Mouse (Mus musculus) limb, embryonic 13.5 days (tissue): ENCODE results near the gene Hspe1. TPM values are rescaled to one million over a fixed set of nuclear protein-coding genes. Genes with fewer than 3 reads are reported as not detected.

Experiments
- ATAC-seq: fragments of 200-750 bp; cut with Nextera tagmentation; 2 replicates; pipeline ENCODE4 v1.8.0; 2017; ENCODE audit warnings: low read depth, moderate number of reproducible peaks, moderate TSS enrichment; ENCODE audit not compliant: low FRiP score
- H3K27ac ChIP-seq: fragments of 300-500 bp; sonication (generic); 2 replicates; pipeline ENCODE4 v1.5.1; 2015; ENCODE audit warnings: inconsistent platforms, mild to moderate bottlenecking, moderate library complexity
- H3K27me3 ChIP-seq: fragments of 300-500 bp; sonication (generic); 2 replicates; pipeline ENCODE4 v1.6.1; 2015; ENCODE audit warnings: mild to moderate bottlenecking, inconsistent platforms
- H3K36me3 ChIP-seq: fragments of 300-500 bp; sonication (generic); 2 replicates; pipeline ENCODE4 v1.6.1; 2015; ENCODE audit warnings: inconsistent platforms, mild to moderate bottlenecking, moderate library complexity
- H3K4me1 ChIP-seq: fragments of 300-500 bp; sonication (generic); 2 replicates; pipeline ENCODE4 v1.6.1; 2015; ENCODE audit warnings: inconsistent platforms
- H3K4me2 ChIP-seq: fragments of 300-500 bp; sonication (generic); replicated peaks from 2 replicates; pipeline ENCODE4 v1.6.1; 2015; ENCODE audit warnings: inconsistent platforms, mild to moderate bottlenecking, moderate library complexity
- H3K4me3 ChIP-seq: fragments of 300-500 bp; sonication (generic); 2 replicates; pipeline ENCODE4 v1.5.1; 2015; ENCODE audit warnings: moderate library complexity, mild to moderate bottlenecking, inconsistent platforms
- H3K9ac ChIP-seq: fragments of 300-500 bp; sonication (generic); 2 replicates; pipeline ENCODE4 v1.6.1; 2015; ENCODE audit warnings: mild to moderate bottlenecking, inconsistent platforms
- H3K9me3 ChIP-seq: fragments of 300-500 bp; sonication (generic); 2 replicates; pipeline ENCODE4 v1.6.1; 2016; ENCODE audit warnings: inconsistent platforms
- WGBS: fragments of 180-500 bp; shearing (Covaris S2); methylation state at CpG from one replicate; pipeline ENCODE4 v1.1.7; 2015; 5-methylcytosine and 5-hydroxymethylcytosine counted together
- polyA plus RNA-seq: library from polyadenylated mRNA; unstranded; fragments of >200 nt; fragmentation: Nextera tagmentation; extraction: Ambion mirVana; gene quantifications from 2 replicates; pipeline ENCODE4 v1.2.1, GENCODE M21; 2015

The Hspe1 gene
- polyA plus RNA-seq, result 382 and 414 TPM in 2 replicates

GRCm38 (mm10) chr1:55087932-55088610 lies at the start of gene Hspe1, which contains the start of gene Hspd1:
TSS of gene Hspe1 (plus strand) at chr1:55088132.
TSS of gene Hspd1 (minus strand) at chr1:55088243.
- peak; percentile 95 for ATAC-seq
- Histone ChIP-seq H3K36me3 (peaks cover 52% of the 10 kb centered on the region), H3K4me1 (peaks cover 40% of the 10 kb centered on the region), H3K4me2 (peak within 1 kb of the TSS; percentile 94), H3K9me3 (no peaks in the 10 kb centered on the region), H3K27ac (peak within 1 kb of the TSS; percentile 92), H3K27me3 (no peaks in the 10 kb centered on the region), H3K9ac (peak within 1 kb of the TSS; percentile 94), H3K4me3 (peak within 1 kb of the TSS; percentile 91)
- under 1% methylated on average over 72 of the region's 76 CpGs for WGBS

- H3K9ac ChIP-seq, result no peak overlapping the region
- WGBS, result 80% methylated on average over 1 of the region's 1 CpGs
Observed at GRCm38 (mm10) chr1:55039944-55040343, 48.0 kb upstream of the Hspe1 start.

DNA sequence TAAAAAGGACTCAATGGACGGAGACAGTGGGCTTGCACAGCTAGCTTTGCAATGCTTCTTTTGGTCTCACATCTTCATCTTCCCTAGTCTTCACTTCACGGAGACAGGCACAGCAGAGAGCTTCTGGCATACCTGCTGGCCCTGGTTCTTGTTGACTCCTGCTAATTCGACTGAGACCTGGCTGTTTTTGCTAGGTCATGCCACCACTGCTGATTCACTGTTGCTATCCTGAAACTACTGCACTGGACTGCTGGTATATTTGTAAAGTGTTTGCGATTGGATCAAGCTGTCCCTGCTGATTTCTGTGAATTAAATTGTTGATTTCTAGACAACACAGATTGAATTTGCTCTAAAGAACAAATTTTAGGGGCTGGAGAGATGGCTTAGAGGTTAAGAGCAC lies 46.2 kb upstream of the Hspe1 start:
- Histone ChIP-seq H3K27me3 (no peaks in the 10 kb centered on the region), H3K9ac (no peak overlapping the region), H3K9me3 (peaks cover 17% of the 10 kb centered on the region; the same call in 1 of the 2 replicates), H3K27ac (no peak overlapping the region), H3K4me2 (no peak overlapping the region), H3K36me3 (no peaks in the 10 kb centered on the region), H3K4me3 (no peak overlapping the region), H3K4me1 (no peaks in the 10 kb centered on the region)
- 85% methylated on average over 4 of the region's 4 CpGs for WGBS
- ATAC-seq, result no peak

More at GRCm38 (mm10) chr1:55039944-55040343, 48.0 kb upstream of the Hspe1 start:
- Histone ChIP-seq H3K4me2 (no peak overlapping the region), H3K4me1 (no peaks in the 10 kb centered on the region), H3K4me3 (no peak overlapping the region), H3K36me3 (no peaks in the 10 kb centered on the region), H3K27me3 (no peaks in the 10 kb centered on the region), H3K27ac (no peak overlapping the region), H3K9me3 (peaks cover 17% of the 10 kb centered on the region; the same call in 1 of the 2 replicates)
- ATAC-seq, result no peak

DNA sequence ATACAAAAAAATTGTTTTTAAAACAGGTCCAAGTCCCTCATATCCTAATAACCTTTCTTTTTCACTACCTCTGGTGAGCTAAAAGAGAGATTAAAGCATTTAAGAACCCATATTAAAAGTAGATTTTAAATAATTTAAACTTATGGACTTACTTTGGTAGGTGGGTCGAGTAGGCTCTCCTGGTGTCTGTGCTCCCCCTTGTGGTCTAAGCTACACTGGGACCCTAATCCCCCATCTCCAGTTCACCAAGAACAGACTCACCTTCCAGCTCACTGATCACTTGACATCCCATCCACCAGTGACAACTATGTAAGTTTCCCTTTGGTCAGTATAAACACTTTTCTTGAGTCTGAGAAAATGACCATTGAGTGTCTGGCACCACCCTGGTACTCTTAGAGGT lies 45.7 kb upstream of the Hspe1 start:
- H3K4me2 ChIP-seq, result no peak overlapping the region
- no peaks in the 10 kb centered on the region for H3K36me3 ChIP-seq
- H3K4me1 ChIP-seq, result no peaks in the 10 kb centered on the region
- no peak overlapping the region for H3K27ac ChIP-seq
- WGBS, result 62% methylated on average over 1 of the region's 1 CpGs
- H3K9me3 ChIP-seq, result peaks cover 17% of the 10 kb centered on the region; the same call in 1 of the 2 replicates
- H3K9ac ChIP-seq, result no peak overlapping the region
- ATAC-seq, result no peak
- no peak overlapping the region for H3K4me3 ChIP-seq
- H3K27me3 ChIP-seq, result no peaks in the 10 kb centered on the region

- Histone ChIP-seq H3K9me3 (peaks cover 17% of the 10 kb centered on the region; the same call in 1 of the 2 replicates), H3K27ac (no peak overlapping the region), H3K36me3 (no peaks in the 10 kb centered on the region), H3K9ac (no peak overlapping the region), H3K4me2 (no peak overlapping the region), H3K27me3 (no peaks in the 10 kb centered on the region), H3K4me3 (no peak overlapping the region), H3K4me1 (no peaks in the 10 kb centered on the region)
- ATAC-seq, result no peak
- WGBS, result 80% methylated on average over 3 of the region's 3 CpGs
Observed at GRCm38 (mm10) chr1:55043164-55043563, 44.8 kb upstream of the Hspe1 start.

DNA sequence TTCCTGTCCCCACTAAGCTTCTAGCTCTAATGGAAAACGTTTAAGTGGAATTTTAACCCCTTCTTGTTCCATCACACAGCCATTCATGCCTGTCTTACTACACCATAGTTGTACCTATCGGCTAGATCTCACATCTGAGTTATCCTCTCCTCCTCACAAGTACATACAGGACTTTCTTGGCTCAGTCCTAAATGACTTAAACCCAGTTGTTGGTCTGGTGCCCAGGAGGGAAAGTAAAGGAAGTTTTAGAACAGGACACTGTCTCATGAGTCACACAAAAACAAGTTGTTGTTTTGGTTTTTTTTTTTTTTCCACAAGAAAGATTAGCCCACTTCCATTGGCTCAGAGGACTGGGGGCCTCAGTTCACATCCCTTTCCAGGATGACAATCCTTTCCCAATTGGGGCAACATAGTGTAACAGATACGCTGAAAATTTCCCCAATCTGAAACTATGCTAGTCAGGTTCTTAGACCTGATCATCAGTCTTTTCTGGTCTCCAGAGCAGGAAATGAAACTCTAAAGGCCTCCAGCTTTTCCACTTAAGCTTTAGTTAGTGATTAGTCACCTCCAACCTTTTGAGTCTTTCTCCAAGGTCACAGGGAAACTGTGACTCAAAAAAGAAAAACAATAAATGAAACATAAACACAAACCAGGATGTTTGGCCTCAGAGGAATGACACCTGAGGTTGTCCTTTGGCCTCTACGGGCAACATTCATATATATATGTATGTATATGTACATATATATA lies 38.9 kb upstream of the Hspe1 start:
- Histone ChIP-seq H3K4me1 (peaks cover 10% of the 10 kb centered on the region), H3K36me3 (no peaks in the 10 kb centered on the region), H3K4me3 (no peak overlapping the region), H3K27ac (no peak overlapping the region), H3K9ac (no peak overlapping the region), H3K27me3 (peaks cover 4% of the 10 kb centered on the region; the same call in 1 of the 2 replicates), H3K4me2 (no peak overlapping the region), H3K9me3 (no peaks in the 10 kb centered on the region)
- WGBS, result 67% methylated on average over 4 of the region's 4 CpGs
- ATAC-seq, result no peak

DNA sequence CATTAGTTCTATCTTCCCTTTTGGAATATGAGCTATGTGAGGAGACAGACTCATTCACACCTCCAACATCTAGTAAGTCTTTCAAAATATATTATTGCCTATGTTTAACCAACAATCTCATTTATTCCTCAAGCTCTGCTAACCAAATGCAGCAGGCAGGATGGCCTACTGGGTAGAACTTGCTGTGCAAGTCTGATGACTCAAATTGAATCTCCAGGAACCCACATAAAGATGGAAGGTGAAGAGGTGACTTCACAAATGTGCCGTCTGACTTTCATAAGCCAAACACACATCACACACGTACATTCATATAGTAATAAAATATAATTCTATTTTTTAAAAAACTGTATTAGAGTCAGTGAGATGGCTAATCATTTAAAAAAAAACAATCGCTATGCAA lies 36.3 kb upstream of the Hspe1 start:
- 72% methylated on average over 3 of the region's 3 CpGs for WGBS
- peaks cover 3% of the 10 kb centered on the region; the same call in 1 of the 2 replicates for H3K36me3 ChIP-seq
- 0 out of 2 replicates have a peak overlapping the region, but pooled peaks have one; percentile 52 for H3K27ac ChIP-seq
- H3K9ac ChIP-seq, result no peak overlapping the region
- H3K4me3 ChIP-seq, result peak overlapping the region; percentile 84
- H3K4me2 ChIP-seq, result peak overlapping the region; percentile 82
- peaks cover 10% of the 10 kb centered on the region for H3K4me1 ChIP-seq
- no peaks in the 10 kb centered on the region for H3K9me3 ChIP-seq
- H3K27me3 ChIP-seq, result peaks cover 4% of the 10 kb centered on the region; the same call in 1 of the 2 replicates
- no peak for ATAC-seq

GRCm38 (mm10) chr1:55052355-55052953 lies 35.5 kb upstream of the Hspe1 start, which contains the start of gene Coq10b:
TSS of gene Coq10b (plus strand) at chr1:55052770.
- no peaks in the 10 kb centered on the region for H3K9me3 ChIP-seq
- H3K4me3 ChIP-seq, result peak within 1 kb of the TSS; percentile 84
- peak within 1 kb of the TSS; percentile 52; the same call in 1 of the 2 replicates for H3K27ac ChIP-seq
- H3K4me2 ChIP-seq, result peak within 1 kb of the TSS; percentile 82
- peak; percentile 100 for ATAC-seq
- under 1% methylated on average over 45 of the region's 46 CpGs for WGBS
- H3K36me3 ChIP-seq, result peaks cover 9% of the 10 kb centered on the region
- H3K9ac ChIP-seq, result peak within 1 kb of the TSS; percentile 78
- H3K27me3 ChIP-seq, result peaks cover 4% of the 10 kb centered on the region; the same call in 1 of the 2 replicates
- peaks cover 10% of the 10 kb centered on the region for H3K4me1 ChIP-seq

GRCm38 (mm10) chr1:55053005-55053404 lies 34.9 kb upstream of the Hspe1 start:
- ATAC-seq, result peak; percentile 54
- under 1% methylated on average over 42 of the region's 42 CpGs for WGBS

GRCm38 (mm10) chr1:55053596-55053995 lies 34.3 kb upstream of the Hspe1 start:
- no peak overlapping the region for H3K27ac ChIP-seq
- H3K9me3 ChIP-seq, result no peaks in the 10 kb centered on the region
- no peak for ATAC-seq
- 75% methylated on average over 4 of the region's 4 CpGs for WGBS
- peaks cover 4% of the 10 kb centered on the region; the same call in 1 of the 2 replicates for H3K27me3 ChIP-seq
- H3K9ac ChIP-seq, result peak overlapping the region; percentile 78
- peaks cover 10% of the 10 kb centered on the region for H3K4me1 ChIP-seq
- peaks cover 9% of the 10 kb centered on the region for H3K36me3 ChIP-seq
- H3K4me3 ChIP-seq, result peak overlapping the region; percentile 84
- peak overlapping the region; percentile 78 for H3K4me2 ChIP-seq

More at GRCm38 (mm10) chr1:55053005-55053404, 34.9 kb upstream of the Hspe1 start:
- H3K9ac ChIP-seq, result peak overlapping the region; percentile 78
- peak overlapping the region; percentile 78 for H3K4me2 ChIP-seq
- H3K4me3 ChIP-seq, result peak overlapping the region; percentile 84
- peaks cover 4% of the 10 kb centered on the region; the same call in 1 of the 2 replicates for H3K27me3 ChIP-seq
- H3K36me3 ChIP-seq, result peaks cover 9% of the 10 kb centered on the region
- peaks cover 10% of the 10 kb centered on the region for H3K4me1 ChIP-seq
- H3K27ac ChIP-seq, result peak overlapping the region; percentile 11; the same call in 1 of the 2 replicates
- no peaks in the 10 kb centered on the region for H3K9me3 ChIP-seq

DNA sequence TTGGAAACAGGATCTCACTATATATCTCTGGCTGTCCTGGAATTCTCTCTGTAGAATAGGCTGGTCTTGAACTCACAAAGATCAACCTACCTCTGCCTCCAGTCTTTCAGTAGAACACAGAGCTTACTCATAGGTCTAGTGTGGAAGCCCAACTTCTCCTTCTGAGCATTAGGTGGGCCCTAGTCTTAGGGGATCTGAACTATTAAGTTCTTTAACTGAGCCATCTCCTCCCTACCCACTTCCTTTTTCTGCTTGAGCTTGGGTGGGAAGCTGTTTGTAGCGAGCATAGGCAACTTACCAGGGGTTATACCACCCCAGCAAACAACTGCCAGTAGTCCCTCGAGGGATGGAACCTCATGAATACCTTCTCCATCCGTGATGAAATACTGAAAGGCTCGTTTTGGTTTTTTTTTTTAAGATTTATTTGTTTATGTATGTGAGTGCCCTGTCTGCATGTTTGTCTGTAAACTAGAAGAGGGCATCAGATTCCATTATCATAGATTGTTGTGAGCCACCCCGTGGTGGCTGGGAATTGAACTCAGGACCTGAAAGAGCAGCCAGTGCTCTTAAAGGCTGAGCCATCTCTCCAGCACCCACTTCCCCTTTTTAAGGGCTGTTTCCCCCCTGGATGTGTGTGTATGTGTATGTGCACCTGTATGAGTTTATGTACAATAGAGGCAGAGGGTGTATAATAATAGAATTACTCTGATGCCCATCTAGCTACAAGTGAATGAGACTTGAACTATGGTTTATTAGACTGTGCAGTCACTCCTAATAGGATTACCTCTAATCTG lies 32.4 kb upstream of the Hspe1 start:
- peaks cover 10% of the 10 kb centered on the region for H3K4me1 ChIP-seq
- WGBS, result 84% methylated on average over 5 of the region's 5 CpGs
- H3K27ac ChIP-seq, result no peak overlapping the region
- no peak overlapping the region for H3K4me2 ChIP-seq
- no peak overlapping the region for H3K9ac ChIP-seq
- ATAC-seq, result no peak
- H3K27me3 ChIP-seq, result peaks cover 4% of the 10 kb centered on the region; the same call in 1 of the 2 replicates
- peaks cover 9% of the 10 kb centered on the region for H3K36me3 ChIP-seq
- no peaks in the 10 kb centered on the region for H3K9me3 ChIP-seq
- H3K4me3 ChIP-seq, result no peak overlapping the region
